Mouse (Mus musculus): ENCODE results near the gene Wdr12. TPM values are rescaled to one million over a fixed set of nuclear protein-coding genes. Genes with fewer than 3 reads are reported as not detected.

Wdr12 gene
- 58.4 and 58.9 TPM in 2 replicates for polyA plus RNA-seq (2015; fragmentation: Nextera tagmentation; extraction: Ambion mirVana)

- H3K4me2 ChIP-seq (ENCODE audit: low read length): peak within 1 kb of the TSS; percentile 76
- WGBS: under 1% methylated on average over 62 of the region's 71 CpGs
- H3K9me3 ChIP-seq (ENCODE audit: control insufficient read depth, low read length): no peaks in the 10 kb centered on the region
- H3K9ac ChIP-seq (replicated peaks; ENCODE audit: low read depth, low read length): peak within 1 kb of the TSS; percentile 99
- peaks cover 11% of the 10 kb centered on the region for H3K4me1 ChIP-seq (replicated peaks; ENCODE audit: control insufficient read depth, insufficient read depth, low read length)
- peak within 1 kb of the TSS; percentile 94 for H3K4me3 ChIP-seq (replicated peaks; ENCODE audit: low read length)
- no peaks in the 10 kb centered on the region for H3K27me3 ChIP-seq (replicated peaks; ENCODE audit: control insufficient read depth, insufficient read depth, low read length)
- peaks cover 4% of the 10 kb centered on the region; the same call in 1 of the 2 replicates for H3K36me3 ChIP-seq (ENCODE audit: control insufficient read depth, insufficient read depth)
- peak; percentile 97 for ATAC-seq
- peak within 1 kb of the TSS; percentile 98 for H3K27ac ChIP-seq (ENCODE audit: low read length)
Observed at GRCm38 (mm10) chr1:60098024-60098781, at the start of gene Wdr12, which contains the start of gene Carf. Wdr12 (minus strand) TSS chr1:60098645. Carf (plus strand) TSS chr1:60098247.

- no peak for ATAC-seq
- WGBS: 36% methylated on average over 9 of the region's 9 CpGs
- no peaks in the 10 kb centered on the region for H3K4me1 ChIP-seq (replicated peaks; ENCODE audit: control insufficient read depth, insufficient read depth, low read length)
- H3K27me3 ChIP-seq (replicated peaks; ENCODE audit: control insufficient read depth, insufficient read depth, low read length): no peaks in the 10 kb centered on the region
- no peaks in the 10 kb centered on the region for H3K9me3 ChIP-seq (ENCODE audit: control insufficient read depth, low read length)
- no peak overlapping the region for H3K4me3 ChIP-seq (replicated peaks; ENCODE audit: low read length)
- no peak overlapping the region for H3K9ac ChIP-seq (replicated peaks; ENCODE audit: low read depth, low read length)
- no peaks in the 10 kb centered on the region for H3K36me3 ChIP-seq (ENCODE audit: control insufficient read depth, insufficient read depth)
- H3K27ac ChIP-seq (ENCODE audit: low read length): no peak overlapping the region
- H3K4me2 ChIP-seq (ENCODE audit: low read length): no peak overlapping the region
Observed at GRCm38 (mm10) chr1:60137346-60137745, 38.9 kb upstream of the Wdr12 start.

GRCm38 (mm10) chr1:60117721-60118455, 19.4 kb upstream of the Wdr12 start:
- WGBS: 91% methylated on average over 7 of the region's 7 CpGs
- Histone ChIP-seq H3K27me3 (replicated peaks; ENCODE audit: control insufficient read depth, insufficient read depth, low read length) (no peaks in the 10 kb centered on the region), H3K9me3 (ENCODE audit: control insufficient read depth, low read length) (no peaks in the 10 kb centered on the region), H3K4me1 (replicated peaks; ENCODE audit: control insufficient read depth, insufficient read depth, low read length) (no peaks in the 10 kb centered on the region), H3K27ac (ENCODE audit: low read length) (no peak overlapping the region), H3K4me2 (ENCODE audit: low read length) (no peak overlapping the region), H3K36me3 (ENCODE audit: control insufficient read depth, insufficient read depth) (no peaks in the 10 kb centered on the region; the same call in 1 of the 2 replicates), H3K4me3 (replicated peaks; ENCODE audit: low read length) (no peak overlapping the region), H3K9ac (replicated peaks; ENCODE audit: low read depth, low read length) (no peak overlapping the region)
- no peak for ATAC-seq

GRCm38 (mm10) chr1:60104582-60104981, 6.1 kb upstream of the Wdr12 start:
- Histone ChIP-seq H3K9me3 (ENCODE audit: control insufficient read depth, low read length) (no peaks in the 10 kb centered on the region), H3K27ac (ENCODE audit: low read length) (no peak overlapping the region), H3K4me2 (ENCODE audit: low read length) (no peak overlapping the region), H3K4me1 (replicated peaks; ENCODE audit: control insufficient read depth, insufficient read depth, low read length) (no peaks in the 10 kb centered on the region), H3K36me3 (ENCODE audit: control insufficient read depth, insufficient read depth) (peaks cover 6% of the 10 kb centered on the region; the same call in 1 of the 2 replicates), H3K27me3 (replicated peaks; ENCODE audit: control insufficient read depth, insufficient read depth, low read length) (no peaks in the 10 kb centered on the region), H3K4me3 (replicated peaks; ENCODE audit: low read length) (no peak overlapping the region), H3K9ac (replicated peaks; ENCODE audit: low read depth, low read length) (no peak overlapping the region)
- WGBS: 97% methylated on average over 1 of the region's 1 CpGs
- no peak for ATAC-seq

GRCm38 (mm10) chr1:60098839-60099238, 394 bp upstream of the Wdr12 start:
- WGBS: 13% methylated on average over 9 of the region's 9 CpGs
- no peak for ATAC-seq
- H3K27me3 ChIP-seq (replicated peaks; ENCODE audit: control insufficient read depth, insufficient read depth, low read length): no peaks in the 10 kb centered on the region

GRCm38 (mm10) chr1:60097277-60098023, 995 bp downstream of the Wdr12 start:
- Histone ChIP-seq H3K36me3 (ENCODE audit: control insufficient read depth, insufficient read depth) (peaks cover 4% of the 10 kb centered on the region), H3K4me2 (ENCODE audit: low read length) (peak overlapping the region; percentile 76), H3K9me3 (ENCODE audit: control insufficient read depth, low read length) (no peaks in the 10 kb centered on the region), H3K27ac (ENCODE audit: low read length) (peak overlapping the region; percentile 98), H3K27me3 (replicated peaks; ENCODE audit: control insufficient read depth, insufficient read depth, low read length) (no peaks in the 10 kb centered on the region), H3K4me3 (replicated peaks; ENCODE audit: low read length) (peak overlapping the region; percentile 94), H3K4me1 (replicated peaks; ENCODE audit: control insufficient read depth, insufficient read depth, low read length) (peaks cover 11% of the 10 kb centered on the region), H3K9ac (replicated peaks; ENCODE audit: low read depth, low read length) (peak overlapping the region; percentile 60)
- peak; percentile 92 for ATAC-seq
- under 1% methylated on average over 25 of the region's 25 CpGs for WGBS

More at GRCm38 (mm10) chr1:60098839-60099238, 394 bp upstream of the Wdr12 start:
- no peaks in the 10 kb centered on the region for H3K9me3 ChIP-seq (ENCODE audit: control insufficient read depth, low read length)
- peak overlapping the region; percentile 99 for H3K9ac ChIP-seq (replicated peaks; ENCODE audit: low read depth, low read length)
- H3K4me1 ChIP-seq (replicated peaks; ENCODE audit: control insufficient read depth, insufficient read depth, low read length): peaks cover 11% of the 10 kb centered on the region
- peak overlapping the region; percentile 94 for H3K4me3 ChIP-seq (replicated peaks; ENCODE audit: low read length)
- H3K4me2 ChIP-seq (ENCODE audit: low read length): peak overlapping the region; percentile 69
- peaks cover 1% of the 10 kb centered on the region; the same call in 1 of the 2 replicates for H3K36me3 ChIP-seq (ENCODE audit: control insufficient read depth, insufficient read depth)
- peak overlapping the region; percentile 98 for H3K27ac ChIP-seq (ENCODE audit: low read length)

- no peaks in the 10 kb centered on the region for H3K9me3 ChIP-seq (ENCODE audit: control insufficient read depth, low read length)
- peaks cover 11% of the 10 kb centered on the region for H3K4me1 ChIP-seq (replicated peaks; ENCODE audit: control insufficient read depth, insufficient read depth, low read length)
- H3K36me3 ChIP-seq (ENCODE audit: control insufficient read depth, insufficient read depth): peaks cover 6% of the 10 kb centered on the region
- peak overlapping the region; percentile 76 for H3K4me2 ChIP-seq (ENCODE audit: low read length)
- H3K4me3 ChIP-seq (replicated peaks; ENCODE audit: low read length): peak overlapping the region; percentile 94
- no peak overlapping the region for H3K27ac ChIP-seq (ENCODE audit: low read length)
- no peaks in the 10 kb centered on the region for H3K27me3 ChIP-seq (replicated peaks; ENCODE audit: control insufficient read depth, insufficient read depth, low read length)
- no peak for ATAC-seq
- H3K9ac ChIP-seq (replicated peaks; ENCODE audit: low read depth, low read length): peak overlapping the region; percentile 49; the same call in 1 of the 2 replicates
- 9% methylated on average over 13 of the region's 13 CpGs for whole genome bisulfite sequencing
Observed at GRCm38 (mm10) chr1:60096572-60097276, 1.7 kb downstream of the Wdr12 start.

- Histone ChIP-seq H3K36me3 (ENCODE audit: control insufficient read depth, insufficient read depth) (peaks cover 2% of the 10 kb centered on the region; the same call in 1 of the 2 replicates), H3K4me3 (replicated peaks; ENCODE audit: low read length) (no peak overlapping the region), H3K9me3 (ENCODE audit: control insufficient read depth, low read length) (no peaks in the 10 kb centered on the region), H3K27ac (ENCODE audit: low read length) (no peak overlapping the region), H3K27me3 (replicated peaks; ENCODE audit: control insufficient read depth, insufficient read depth, low read length) (no peaks in the 10 kb centered on the region), H3K4me1 (replicated peaks; ENCODE audit: control insufficient read depth, insufficient read depth, low read length) (no peaks in the 10 kb centered on the region), H3K9ac (replicated peaks; ENCODE audit: low read depth, low read length) (no peak overlapping the region), H3K4me2 (ENCODE audit: low read length) (no peak overlapping the region)
- ATAC-seq: no peak
- 86% methylated on average over 6 of the region's 6 CpGs for WGBS
Observed at GRCm38 (mm10) chr1:60076411-60076810, 22.0 kb downstream of the Wdr12 start.

Measured in forebrain, embryonic 16.5 days (tissue).